Mouse (Mus musculus) small intestine, adult 2 months (tissue): Measurements from ENCODE around the gene Bcl7a. TPM values are rescaled to one million over a fixed set of nuclear protein-coding genes. Genes with fewer than 3 reads are reported as not detected.

Experiments used
- H3K27ac ChIP-seq: fragments of 200-500 bp; 2 replicates; pipeline ENCODE4 v1.5.1; 2012; ENCODE audit warnings: low read depth, low read length, control low read depth, inconsistent platforms; ENCODE audit not compliant: insufficient read depth
- H3K27me3 ChIP-seq: fragments of 200-500 bp; 2 replicates; pipeline ENCODE4 v1.6.1; 2012; ENCODE audit warnings: mild to moderate bottlenecking, moderate library complexity, low read length, inconsistent platforms; ENCODE audit not compliant: control insufficient read depth, insufficient read depth
- H3K36me3 ChIP-seq: fragments of 200-500 bp; 2 replicates; pipeline ENCODE4 v1.6.1; 2012; ENCODE audit warnings: mild to moderate bottlenecking, low read length, control low read depth, inconsistent platforms; ENCODE audit not compliant: control insufficient read depth, insufficient read depth
- H3K4me1 ChIP-seq: fragments of 200-500 bp; 2 replicates; pipeline ENCODE4 v1.6.1; 2012; ENCODE audit warnings: low read length, inconsistent platforms, mixed read lengths; ENCODE audit not compliant: control insufficient read depth, insufficient read depth, insufficient read length
- H3K4me3 ChIP-seq: fragments of 200-500 bp; 2 replicates; pipeline ENCODE4 v1.5.1; 2012; ENCODE audit warnings: low read depth, mild to moderate bottlenecking, control low read depth, inconsistent platforms, low read length, moderate library complexity
- CTCF ChIP-seq: fragments of 200-500 bp; IDR thresholded peaks from 2 replicates; pipeline ENCODE4 v1.5.1; 2012; ENCODE audit warnings: low read depth, mild to moderate bottlenecking, control low read depth, inconsistent platforms, low read length, moderate library complexity, mixed read lengths; ENCODE audit not compliant: insufficient replicate concordance, insufficient read length; ENCODE audit errors: extremely low read depth
- POLR2A ChIP-seq: fragments of 200-500 bp; IDR thresholded peaks from 2 replicates; pipeline ENCODE4 v1.6.1; 2012; ENCODE audit warnings: low read depth, mild to moderate bottlenecking, control low read depth, inconsistent platforms, low read length, moderate library complexity
- WGBS: fragments of 180-500 bp; shearing (Covaris S2); methylation state at CpG from one replicate; pipeline ENCODE4 v1.1.7; 2018; 5-methylcytosine and 5-hydroxymethylcytosine counted together
- polyA plus RNA-seq: library from polyadenylated mRNA; depleted of rRNA; stranded (reverse); fragments of >200 nt; gene quantifications from 2 replicates; pipeline ENCODE4 v1.2.3, GENCODE M21; 2012

Gene Bcl7a
- polyA plus RNA-seq, 1 experiment = 2.8 TPM

DNA sequence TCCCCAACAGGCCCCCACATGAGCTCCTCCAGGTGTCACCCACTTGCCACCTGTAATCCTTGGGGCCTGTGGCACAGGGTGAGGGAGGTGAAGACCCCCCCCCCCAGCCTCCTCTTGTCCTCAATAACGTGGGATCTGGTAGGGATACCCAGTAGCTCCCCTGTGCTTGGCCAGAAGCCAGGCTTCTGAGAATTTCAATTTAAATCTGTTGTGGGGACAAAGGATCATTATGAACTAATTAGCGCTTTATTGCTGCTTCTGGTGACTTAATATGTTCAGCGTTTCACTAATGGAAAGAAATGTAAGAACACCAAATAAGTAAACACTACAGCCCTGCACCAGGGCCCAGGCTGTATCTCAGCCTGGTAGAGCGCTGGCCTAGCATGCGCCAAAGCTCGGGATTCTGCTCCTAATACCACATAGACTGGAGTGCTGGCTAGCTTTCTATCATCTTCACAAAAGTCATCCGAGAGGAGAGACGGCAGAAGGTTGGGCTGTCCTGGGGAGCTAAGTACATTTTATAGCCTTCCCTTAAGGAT, 43.1 kb upstream of the Bcl7a start:
- no peak overlapping the region for H3K4me3 ChIP-seq
- no peak overlapping the region for H3K27ac ChIP-seq
- 69% methylated on average over 8 of the region's 8 CpGs for whole genome bisulfite sequencing
- no peaks in the 10 kb centered on the region for H3K4me1 ChIP-seq
- no peaks in the 10 kb centered on the region for H3K36me3 ChIP-seq
- TF ChIP-seq CTCF (no peak), POLR2A (no peak)
- H3K27me3 ChIP-seq = no peaks in the 10 kb centered on the region; the same call in 1 of the 2 replicates

DNA sequence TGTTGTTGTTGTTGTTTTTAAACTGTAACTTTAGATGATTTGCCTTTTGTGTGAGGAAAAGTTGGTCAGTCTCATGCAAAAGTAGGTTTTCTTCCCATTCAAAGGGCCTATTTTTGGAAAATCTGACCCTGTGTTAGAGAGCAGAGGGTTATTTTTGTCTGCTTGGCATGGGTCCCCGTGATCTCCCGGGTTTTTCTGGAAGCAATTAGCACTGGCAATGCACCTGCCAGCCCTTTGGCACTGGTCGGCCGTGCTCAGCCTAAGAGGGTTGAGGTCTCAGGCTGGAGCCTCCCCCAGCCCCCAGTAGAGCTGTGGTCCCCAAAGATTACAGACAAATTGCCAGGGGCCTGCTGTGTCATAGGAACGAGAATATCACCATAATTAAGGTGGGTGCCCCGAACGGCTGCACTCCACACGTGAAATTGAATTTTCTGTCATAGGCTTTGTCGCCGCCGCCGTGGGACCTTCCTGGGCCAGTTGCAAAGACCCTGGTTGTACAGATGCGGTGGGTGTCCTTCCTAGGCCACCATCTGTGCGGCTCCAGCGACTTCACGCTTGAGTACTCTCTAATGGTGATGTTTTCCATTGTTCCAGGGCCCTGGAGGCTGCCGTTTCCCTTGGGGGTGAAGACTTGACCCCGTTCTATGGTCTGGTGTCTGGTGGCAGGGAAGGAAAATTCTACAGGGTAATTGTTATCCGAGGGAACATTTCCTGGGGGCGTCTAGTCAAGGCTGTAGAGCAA, 41.7 kb upstream of the Bcl7a start:
- H3K36me3 ChIP-seq = no peaks in the 10 kb centered on the region
- TF ChIP-seq CTCF (no peak), POLR2A (no peak)
- no peaks in the 10 kb centered on the region; the same call in 1 of the 2 replicates for H3K27me3 ChIP-seq
- WGBS = 84% methylated on average over 20 of the region's 20 CpGs
- H3K4me1 ChIP-seq = no peaks in the 10 kb centered on the region
- H3K4me3 ChIP-seq = no peak overlapping the region
- no peak overlapping the region for H3K27ac ChIP-seq

DNA sequence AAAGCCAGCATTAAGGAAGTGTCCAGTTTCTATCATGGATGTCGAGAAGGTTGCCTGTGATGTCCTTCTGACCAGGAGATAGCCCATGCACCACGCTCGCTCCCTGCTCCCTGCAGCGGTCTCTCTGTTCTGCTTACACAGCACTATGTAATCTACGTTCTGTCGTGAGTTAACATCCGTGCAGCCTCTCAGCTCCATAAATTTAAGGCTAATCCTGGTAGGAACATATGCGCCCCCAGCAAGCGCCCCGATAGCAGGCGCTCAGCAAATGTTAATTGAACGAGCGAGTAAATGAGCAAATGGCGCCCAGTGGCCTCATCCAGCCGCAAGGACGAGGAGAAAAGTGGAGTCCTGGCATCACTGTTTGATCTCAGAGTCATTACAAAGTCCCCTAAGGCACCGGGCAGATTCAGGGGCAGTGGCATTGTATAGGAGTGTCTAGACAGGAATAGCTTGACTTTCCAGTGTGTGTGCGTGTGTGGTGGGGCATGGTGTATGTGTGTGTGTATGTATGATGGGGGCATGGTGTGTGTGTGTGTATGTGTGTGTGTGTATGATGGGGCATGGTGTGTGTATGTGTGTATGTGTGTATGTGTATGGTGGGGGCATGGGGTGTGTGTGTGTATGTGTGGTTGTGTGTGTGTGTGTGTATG, 35.9 kb upstream of the Bcl7a start:
- no peaks in the 10 kb centered on the region for H3K36me3 ChIP-seq
- no peaks in the 10 kb centered on the region for H3K4me1 ChIP-seq
- no peaks in the 10 kb centered on the region for H3K27me3 ChIP-seq
- no peak overlapping the region for H3K27ac ChIP-seq
- WGBS = 77% methylated on average over 18 of the region's 18 CpGs
- TF ChIP-seq POLR2A = no peak
- no peak for TF ChIP-seq CTCF
- H3K4me3 ChIP-seq = no peak overlapping the region

DNA sequence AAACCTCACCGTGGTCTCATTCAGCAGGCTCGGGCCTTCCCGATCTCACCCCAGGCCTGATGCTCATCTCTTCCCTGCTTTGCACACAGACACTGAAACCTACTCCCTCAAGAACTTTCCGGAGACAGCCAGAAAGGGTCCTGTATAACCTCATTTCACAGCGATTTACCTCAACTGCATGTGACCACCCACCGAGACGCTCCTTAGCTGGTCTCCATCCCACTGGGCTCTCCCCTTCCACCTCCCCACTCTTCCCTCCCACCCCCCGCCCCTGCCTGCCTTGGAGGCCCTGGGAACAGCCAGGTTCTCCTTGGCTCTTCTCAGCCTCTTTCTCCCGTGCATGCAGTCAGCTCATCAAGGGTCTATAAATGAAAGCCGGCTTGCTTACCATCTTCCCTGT, 33.8 kb upstream of the Bcl7a start:
- TF ChIP-seq CTCF (no peak), POLR2A (no peak)
- H3K36me3 ChIP-seq = no peaks in the 10 kb centered on the region
- H3K4me3 ChIP-seq = no peak overlapping the region
- no peaks in the 10 kb centered on the region for H3K4me1 ChIP-seq
- H3K27ac ChIP-seq = no peak overlapping the region
- 62% methylated on average over 10 of the region's 10 CpGs for WGBS
- no peaks in the 10 kb centered on the region for H3K27me3 ChIP-seq

DNA sequence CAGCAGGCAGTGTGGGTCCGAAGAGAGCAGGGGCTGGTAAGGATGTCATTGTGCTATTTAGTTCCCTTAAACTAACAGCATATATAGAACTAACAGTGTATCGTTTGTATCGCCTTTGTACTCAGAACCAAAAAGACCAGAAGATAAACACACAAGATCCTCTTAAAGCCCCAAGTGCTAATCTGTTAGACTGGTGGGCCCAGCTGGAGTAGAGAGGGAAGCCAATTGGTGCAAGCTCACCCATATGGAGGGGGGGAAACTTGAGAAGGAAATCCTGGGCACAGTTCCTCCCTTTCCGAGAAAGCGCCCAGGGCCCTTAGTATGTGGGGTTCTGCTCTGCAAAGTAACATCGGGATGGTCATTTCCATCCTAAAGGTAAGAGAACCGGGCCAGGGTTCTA, 33.4 kb upstream of the Bcl7a start:
- Histone ChIP-seq H3K36me3 (no peaks in the 10 kb centered on the region), H3K27me3 (no peaks in the 10 kb centered on the region), H3K4me1 (no peaks in the 10 kb centered on the region), H3K4me3 (no peak overlapping the region), H3K27ac (no peak overlapping the region)
- WGBS = 61% methylated on average over 7 of the region's 7 CpGs
- TF ChIP-seq POLR2A (no peak), CTCF (no peak)

DNA sequence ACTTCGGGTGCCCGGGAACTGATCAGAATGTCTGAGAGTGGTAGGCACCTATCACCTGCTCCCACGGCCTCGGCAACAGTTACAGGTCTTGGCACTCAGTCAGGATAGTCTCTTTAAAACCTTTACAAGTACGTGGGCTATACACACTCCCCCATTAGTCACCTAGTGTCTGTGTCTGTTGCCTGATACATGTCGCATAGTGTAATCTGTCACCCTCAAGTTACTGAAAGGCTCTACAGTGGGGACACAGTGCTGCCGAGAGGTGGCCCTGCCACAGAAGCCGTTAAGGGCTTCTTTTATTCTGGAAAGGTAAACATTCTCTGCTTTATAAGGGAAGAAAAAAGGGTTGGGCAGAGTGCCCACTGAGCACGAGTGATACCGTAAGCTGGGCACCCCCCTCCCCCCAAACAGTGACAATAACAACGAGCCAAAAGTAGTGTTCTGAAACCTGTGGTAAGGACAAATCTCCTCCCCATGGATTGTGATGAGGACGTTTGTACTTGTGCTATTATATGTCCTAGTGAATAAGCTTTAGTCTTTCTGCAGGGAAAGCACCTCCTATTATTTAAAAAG, 30.5 kb upstream of the Bcl7a start:
- no peaks in the 10 kb centered on the region for H3K4me1 ChIP-seq
- no peaks in the 10 kb centered on the region for H3K36me3 ChIP-seq
- TF ChIP-seq POLR2A (no peak), CTCF (no peak)
- 35% methylated on average over 12 of the region's 12 CpGs for WGBS
- H3K4me3 ChIP-seq = no peak overlapping the region
- H3K27ac ChIP-seq = no peak overlapping the region
- no peaks in the 10 kb centered on the region for H3K27me3 ChIP-seq

DNA sequence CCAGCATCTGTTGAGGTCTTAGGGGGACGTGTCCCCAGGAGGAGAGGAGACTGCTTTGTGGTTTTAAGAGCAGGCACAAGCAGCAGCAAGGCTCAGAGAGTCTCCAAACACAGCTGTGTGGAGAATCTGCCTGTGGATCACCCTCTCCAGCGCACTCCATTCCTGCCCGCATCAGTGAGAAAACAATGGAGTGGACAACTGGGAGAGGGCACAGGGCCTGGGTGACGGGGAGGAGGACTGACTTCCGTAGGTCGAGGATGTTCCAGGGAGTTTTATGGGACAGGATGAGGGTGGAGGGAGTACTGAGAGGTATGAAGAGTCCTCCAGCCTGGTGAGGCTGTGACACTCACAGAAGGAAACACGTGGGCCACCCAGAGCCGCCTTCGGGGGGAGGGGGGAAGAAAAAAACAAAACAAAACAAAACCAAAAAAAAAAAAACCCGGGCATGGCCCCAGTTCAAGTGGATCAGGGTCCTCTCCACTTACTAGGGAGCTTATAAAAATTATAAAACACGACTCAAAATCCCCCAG, 29.7 kb upstream of the Bcl7a start:
- 55% methylated on average over 11 of the region's 11 CpGs for WGBS
- no peaks in the 10 kb centered on the region for H3K36me3 ChIP-seq
- no peak overlapping the region for H3K4me3 ChIP-seq

More for the DNA sequence above, 29.7 kb upstream of the Bcl7a start:
- Histone ChIP-seq H3K27me3 (no peaks in the 10 kb centered on the region), H3K4me1 (no peaks in the 10 kb centered on the region), H3K27ac (no peak overlapping the region)
- TF ChIP-seq CTCF = no peak
- TF ChIP-seq POLR2A = no peak
